Mouse (Mus musculus) adrenal gland, adult 2 months (tissue): ENCODE results near the gene Vmn1r39. TPM values are rescaled to one million over a fixed set of nuclear protein-coding genes. Genes with fewer than 3 reads are reported as not detected.
"Not testable (repeated sequence)": the region's sequence is repeated elsewhere in the genome, so short reads cannot be mapped to it uniquely, and the experiment has no call there.

Source experiments
- DNase-seq: peaks from one replicate; pipeline ENCODE4 v3.0.0; 2021
- long read RNA-seq: library from polyadenylated mRNA; stranded (forward); transcript quantifications from one replicate; pipeline ENCODE4 v2.0.0, GENCODE M21; 2021
- polyA plus RNA-seq: library from polyadenylated mRNA; depleted of rRNA; stranded (reverse); fragments of >200 nt; gene quantifications from 2 replicates; pipeline ENCODE4 v1.2.3, GENCODE M21; 2012; rRNA removed
- total RNA-seq, 2 experiments: library from RNA; stranded (reverse); gene quantifications; 2 replicates each; pipeline ENCODE4 v1.2.3; 2021

Gene Vmn1r39
- total RNA-seq: not detected
- polyA plus RNA-seq: not detected in 2 replicates
- long read RNA-seq: 0 reads

DNA sequence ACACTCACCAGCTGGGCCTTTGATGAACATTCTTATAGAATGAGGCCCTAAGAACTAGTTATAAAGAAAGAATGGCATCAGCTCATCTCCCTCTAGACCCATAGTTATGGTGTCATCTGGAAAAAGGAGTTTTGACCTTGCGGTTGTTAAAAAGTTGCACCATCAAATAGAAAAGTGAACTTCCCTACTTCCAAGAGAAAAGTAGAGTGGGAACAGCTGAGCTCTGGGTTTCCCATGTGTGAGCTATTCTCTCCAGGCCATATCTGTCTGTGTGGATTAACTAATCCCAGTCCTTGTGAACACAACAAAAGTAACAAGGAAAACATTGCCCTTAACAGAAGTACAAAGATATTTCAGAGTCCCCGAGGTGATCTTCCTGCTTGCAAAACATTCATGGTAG is at the start of gene Vmn1r39:
Gene Vmn1r39 (minus strand): TSS at position 101 of the 400 bp plus-strand sequence.
- DNase-seq: no peak

DNA sequence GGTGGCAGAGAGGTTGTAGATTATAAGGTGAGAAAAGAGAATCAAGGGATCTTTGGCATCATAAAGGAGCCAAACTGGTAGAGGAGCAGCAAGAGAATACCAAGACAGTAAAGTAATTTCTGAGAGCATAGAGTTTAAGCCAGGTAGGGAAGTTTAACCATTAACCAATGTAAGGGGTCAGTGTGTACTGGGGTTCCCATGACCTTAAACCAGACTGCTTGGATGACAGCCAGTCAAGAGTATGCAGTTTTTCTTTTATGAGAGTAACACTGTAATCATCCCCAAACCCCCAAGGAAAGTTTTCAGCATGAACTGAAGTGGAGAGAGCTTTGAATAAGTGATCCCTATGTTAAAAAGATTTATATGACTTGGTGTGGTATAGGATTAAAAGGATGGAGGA is 49.0 kb upstream of the Vmn1r39 start:
- DNase-seq: no peak

DNA sequence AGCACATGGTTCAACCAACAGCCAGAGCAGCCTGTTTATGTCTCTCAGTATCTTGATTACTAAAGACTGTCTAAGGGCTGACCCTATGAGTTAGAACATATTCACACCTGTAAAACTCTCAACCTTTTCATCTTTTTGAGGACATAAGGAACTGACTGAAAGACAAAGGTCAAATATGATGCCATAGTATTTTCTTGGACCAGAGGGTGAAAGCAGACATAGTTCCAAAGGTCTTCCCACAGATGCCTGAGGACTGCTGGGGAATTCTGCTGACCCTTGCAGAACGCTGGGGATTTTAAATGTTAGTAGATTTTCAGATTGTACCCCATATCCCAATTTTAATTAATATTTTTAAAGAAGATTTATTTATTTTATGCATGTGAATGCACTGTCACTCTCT is 47.9 kb upstream of the Vmn1r39 start:
- no peak for DNase-seq

DNA sequence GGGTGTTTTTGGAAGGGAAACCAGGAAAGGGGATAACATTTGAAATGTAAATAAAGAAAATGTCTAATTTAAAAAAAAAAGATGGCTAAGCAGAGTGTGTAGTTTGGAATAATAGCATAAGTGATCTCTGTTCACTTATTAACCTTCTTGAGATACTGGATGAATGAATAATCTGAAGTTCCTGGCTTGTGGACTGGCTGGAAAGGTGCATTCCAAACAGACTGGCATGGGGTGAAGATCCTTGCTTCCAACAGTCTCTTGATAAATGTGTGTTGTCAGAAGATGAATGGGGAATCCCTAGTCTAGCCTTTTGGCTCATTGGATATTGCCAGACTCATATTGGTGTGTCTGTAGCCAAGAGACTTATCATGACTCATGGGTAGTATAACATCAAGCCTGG is 45.8 kb upstream of the Vmn1r39 start:
- DNase-seq: no peak

DNA sequence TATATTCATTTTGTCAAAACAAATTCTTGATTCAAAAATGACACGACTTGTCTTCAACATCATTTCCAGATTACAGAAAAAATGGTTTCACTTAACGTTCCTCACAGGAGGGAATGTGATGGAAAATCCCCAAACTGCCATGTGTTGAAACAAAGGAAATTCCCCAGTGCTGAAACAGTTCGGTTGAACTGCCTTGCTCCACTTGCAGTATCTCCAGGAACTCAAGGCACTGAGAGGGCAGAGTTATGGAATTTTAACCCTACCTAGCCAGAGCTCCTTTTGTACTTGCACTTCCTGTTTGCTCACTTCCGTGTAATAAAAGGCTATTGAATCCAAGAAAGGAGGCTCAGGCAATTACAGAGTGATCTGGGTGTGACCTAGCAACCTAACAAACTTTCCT is 38.5 kb upstream of the Vmn1r39 start:
- no peak for DNase-seq

DNA sequence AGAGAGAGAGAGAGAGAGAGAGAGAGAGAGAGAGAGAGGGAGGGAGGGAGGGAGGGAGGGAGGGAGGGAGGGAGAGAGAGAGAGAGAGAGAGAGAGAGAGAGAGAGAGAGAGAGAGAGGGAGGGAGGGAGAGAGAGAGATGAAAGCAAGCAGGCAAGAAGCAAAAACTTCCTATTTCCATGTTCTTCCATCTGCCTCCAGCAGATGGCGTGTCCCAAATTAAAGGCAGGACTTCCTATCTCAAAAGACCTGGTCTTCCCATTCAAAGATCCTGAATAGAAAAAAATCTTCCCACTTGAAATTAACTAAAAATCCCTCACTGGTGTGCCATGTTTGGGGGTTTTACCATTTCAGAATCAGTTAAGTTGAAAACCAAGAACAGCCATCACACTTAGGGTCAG is 30.2 kb upstream of the Vmn1r39 start:
- peak; percentile 17 for DNase-seq

DNA sequence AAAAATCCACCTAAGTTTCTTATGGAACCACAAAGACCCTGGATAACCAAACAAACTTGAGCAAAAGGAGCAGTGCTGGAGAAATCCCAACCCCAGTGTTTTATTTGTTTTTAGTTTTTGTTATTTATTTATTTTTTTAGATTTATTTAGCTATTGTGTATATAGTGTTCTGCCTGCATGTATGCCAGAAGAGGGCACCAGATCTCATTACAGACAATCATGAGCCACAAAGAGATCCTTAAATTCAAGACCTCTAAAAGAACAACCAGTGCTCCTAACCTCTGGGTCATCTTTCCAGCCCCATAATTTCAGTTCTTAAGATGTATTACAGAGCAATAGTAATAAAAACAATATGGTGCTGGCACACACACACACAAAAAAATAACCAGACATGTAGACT is 26.5 kb upstream of the Vmn1r39 start:
- DNase-seq: no peak

DNA sequence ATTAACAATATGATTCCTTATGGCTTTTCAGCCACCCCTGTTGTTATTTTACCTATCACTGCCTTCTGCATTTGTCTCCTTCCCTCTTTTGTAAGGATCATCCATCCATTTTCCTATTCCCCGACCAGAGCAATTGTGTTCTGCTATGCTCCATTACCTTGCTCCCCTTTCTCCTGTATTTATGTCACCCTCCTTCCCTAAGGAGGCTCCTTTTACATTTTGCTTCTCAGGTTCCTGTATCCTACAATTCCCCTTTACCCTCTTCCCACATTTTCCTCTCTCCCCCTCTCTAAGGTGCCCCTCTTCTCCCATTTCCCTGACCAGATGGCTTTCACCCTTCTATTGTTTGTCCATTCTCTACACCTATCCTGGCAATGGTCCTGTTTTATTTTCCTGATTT is 4.1 kb downstream of the Vmn1r39 start:
- no peak for DNase-seq

DNA sequence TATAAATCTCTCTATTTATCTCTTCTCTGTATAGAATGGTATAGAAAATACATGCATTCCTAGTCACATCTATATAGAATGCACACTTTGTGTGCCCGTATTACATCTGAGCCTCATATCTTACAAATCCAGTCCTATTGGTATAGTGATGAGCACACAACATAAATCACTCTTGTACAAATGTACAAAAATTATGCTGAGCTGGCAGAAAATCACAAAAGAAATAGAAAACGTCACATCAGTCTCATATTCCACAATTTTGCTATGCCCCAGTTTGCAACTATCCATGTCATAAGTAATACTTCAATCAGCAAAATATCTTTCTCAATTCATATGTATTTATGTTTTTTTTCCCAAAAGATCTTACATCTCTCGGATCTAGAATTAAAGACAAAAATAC is 4.7 kb downstream of the Vmn1r39 start:
- DNase-seq: no peak

DNA sequence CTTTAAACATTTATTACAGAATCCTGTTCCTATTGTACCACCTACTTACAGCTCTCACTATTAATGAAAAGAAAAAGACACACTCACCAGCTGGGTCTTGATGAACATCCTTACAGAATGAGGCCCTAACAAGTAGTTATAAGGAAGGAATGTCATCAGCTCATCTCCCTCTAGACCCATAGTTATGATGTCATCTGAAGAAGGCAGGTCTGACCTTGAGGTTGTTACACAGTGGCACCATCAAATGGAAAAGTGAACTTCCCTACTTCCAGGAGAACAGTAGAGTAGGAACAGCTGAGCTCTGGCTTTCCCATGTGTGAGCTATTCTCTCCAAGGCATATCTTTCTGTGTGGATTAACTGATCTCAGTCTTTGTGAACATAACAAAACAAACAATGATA is 27.9 kb downstream of the Vmn1r39 start, which contains the start of gene Vmn1r38:
Gene Vmn1r38 (minus strand): TSS at position 101 of the 400 bp plus-strand sequence.
- not testable (repeated sequence) for DNase-seq

Other genes starting within 250 kb of the Vmn1r39 start
- gene Vmn1r33, start 192.3 kb downstream of the Vmn1r39 start, total RNA-seq: not detected
- not detected in 2 replicates for gene Vmn1r33, start 192.3 kb downstream of the Vmn1r39 start, polyA plus RNA-seq
- gene Vmn1r34, start 166.7 kb downstream of the Vmn1r39 start, total RNA-seq: not detected
- not detected in 2 replicates for gene Vmn1r34, start 166.7 kb downstream of the Vmn1r39 start, polyA plus RNA-seq
- not detected for gene Vmn1r35, start 124.7 kb downstream of the Vmn1r39 start, total RNA-seq
- gene Vmn1r35, start 124.7 kb downstream of the Vmn1r39 start, polyA plus RNA-seq: not detected in 2 replicates
- not detected for gene Vmn1r36, start 91.4 kb downstream of the Vmn1r39 start, total RNA-seq
- gene Vmn1r36, start 91.4 kb downstream of the Vmn1r39 start, polyA plus RNA-seq: not detected in 2 replicates
- not detected for gene Vmn1r37, start 81.2 kb downstream of the Vmn1r39 start, total RNA-seq
- not detected in 2 replicates for gene Vmn1r37, start 81.2 kb downstream of the Vmn1r39 start, polyA plus RNA-seq
- not detected for gene Vmn1r38, start 28.0 kb downstream of the Vmn1r39 start, total RNA-seq
- gene Vmn1r38, start 28.0 kb downstream of the Vmn1r39 start, polyA plus RNA-seq: not detected in 2 replicates
- 10 to 100 TPM; 62.0 to 88.4 TPM for gene Gng12, start 85.8 kb upstream of the Vmn1r39 start, total RNA-seq
- 5.8 and 7.6 TPM in 2 replicates for gene Gng12, start 85.8 kb upstream of the Vmn1r39 start, polyA plus RNA-seq
- gene Gadd45a, start 226.8 kb upstream of the Vmn1r39 start, total RNA-seq: 10 to 100 TPM; 15.3 to 51.4 TPM
- gene Gadd45a, start 226.8 kb upstream of the Vmn1r39 start, polyA plus RNA-seq: 77.3 and 93.9 TPM in 2 replicates